Mouse (Mus musculus): ENCODE data around the gene Fam160a2. TPM values are rescaled to one million over a fixed set of nuclear protein-coding genes. Genes with fewer than 3 reads are reported as not detected.

The Fam160a2 gene
- polyA plus RNA-seq (2015; fragmentation: Nextera tagmentation; extraction: Ambion mirVana) = 24.4 and 25.0 TPM in 2 replicates

GRCm38 (mm10) chr7:105399935-105400624, at the start of gene Fam160a2:
TSS of gene Fam160a2 (minus strand) at chr7:105400054.

DNA sequence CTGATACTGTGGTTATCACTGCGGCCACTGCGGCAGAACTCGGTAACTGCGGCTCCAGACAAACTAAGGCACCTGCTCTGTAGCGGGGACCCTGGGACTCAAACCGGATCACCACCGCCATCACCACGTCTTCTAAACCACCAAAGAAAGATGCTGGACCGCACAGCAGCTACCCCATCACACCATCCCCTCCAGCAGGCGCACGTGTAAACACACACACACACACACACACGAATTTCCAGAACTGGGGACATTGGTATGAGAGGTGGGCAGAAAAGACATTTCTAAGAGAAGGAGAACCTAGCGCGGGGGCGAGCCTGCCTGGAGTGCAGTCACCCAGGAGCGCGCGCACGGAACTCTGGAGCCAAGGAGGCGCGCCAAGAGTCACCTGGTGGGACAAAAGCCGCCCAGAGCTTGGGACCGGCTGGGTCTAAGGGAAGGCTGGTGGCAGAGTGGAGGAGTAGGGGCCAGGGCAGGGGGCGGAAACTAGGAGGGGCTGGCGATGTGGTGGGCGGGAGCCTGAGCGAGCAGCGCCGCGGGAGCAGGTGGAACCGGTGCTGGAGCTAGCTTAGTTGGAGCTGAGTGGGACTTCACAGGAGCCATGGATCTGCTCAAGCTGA, 25.7 kb upstream of the Fam160a2 start, which contains the start of gene Cckbr:
TSS of gene Cckbr (plus strand) at position 308 of the 620 bp plus-strand sequence.

DNA sequence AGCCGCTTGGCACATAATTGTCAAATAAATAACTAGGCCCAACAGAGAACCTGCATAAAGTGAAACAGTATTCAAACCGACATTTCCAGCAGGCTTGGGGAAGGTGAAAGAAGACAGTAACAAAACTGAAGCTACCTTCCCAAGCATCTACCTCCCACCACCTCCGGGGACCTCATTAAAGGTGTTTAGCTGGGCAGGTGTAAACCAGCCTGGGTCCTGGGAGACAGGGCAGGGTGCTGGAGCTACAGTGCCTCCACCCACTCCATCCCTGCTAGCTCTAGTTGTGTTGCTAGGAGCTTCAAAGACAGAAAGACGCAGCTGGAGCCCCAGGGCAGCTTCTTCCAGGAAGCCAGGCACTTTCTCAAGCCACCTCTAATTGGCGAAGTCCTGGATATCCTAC, 4.4 kb upstream of the Fam160a2 start, which contains the start of gene Cnga4:
TSS of gene Cnga4 (plus strand) at position 301 of the 400 bp plus-strand sequence.

DNA sequence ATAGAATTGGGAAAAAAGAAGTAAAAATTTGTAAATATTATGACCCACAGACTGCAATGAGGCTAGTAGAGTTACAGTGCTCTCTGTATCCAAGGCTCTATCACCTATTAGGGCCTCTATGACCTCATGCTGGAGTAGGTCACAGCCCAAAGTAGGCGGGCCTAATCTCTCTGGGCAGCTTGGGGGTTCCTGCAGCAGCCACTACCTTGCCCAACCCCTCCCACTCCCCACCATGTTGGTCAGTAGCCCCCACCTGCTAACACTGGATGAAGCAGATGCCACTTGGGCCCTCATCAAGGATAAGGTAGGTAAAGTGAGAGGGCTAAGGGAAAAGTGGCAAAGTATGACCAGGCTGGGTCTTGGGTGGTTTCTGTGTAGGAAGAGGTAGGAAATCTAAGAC, 25.0 kb downstream of the Fam160a2 start, which contains the start of gene Gm5901:
TSS of gene Gm5901 (plus strand) at position 173 of the 400 bp plus-strand sequence.

GRCm38 (mm10) chr7:105367930-105368329, 31.9 kb downstream of the Fam160a2 start, which contains the start of gene Olfr692:
TSS of gene Olfr692 (plus strand) at chr7:105368230.

DNA sequence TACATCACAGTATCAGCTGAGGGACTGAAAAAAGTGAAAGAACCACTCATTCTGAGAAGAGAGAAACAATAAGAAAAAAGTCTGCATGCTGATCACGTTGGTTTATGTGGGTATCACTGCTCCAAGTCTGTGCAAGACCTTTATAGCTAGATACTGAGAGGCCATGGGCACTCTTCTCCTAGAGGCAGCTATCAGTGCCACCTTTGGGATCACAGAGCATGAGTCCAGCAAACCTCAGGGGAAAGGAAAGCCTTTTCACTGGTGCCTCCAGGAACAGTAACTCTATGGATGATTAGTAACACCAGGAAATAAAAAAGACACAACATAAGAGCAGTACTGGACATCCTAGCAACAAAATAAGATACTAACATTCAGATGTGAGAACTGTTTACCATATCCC, 57.7 kb downstream of the Fam160a2 start, which contains the start of gene Olfr691:
TSS of gene Olfr691 (minus strand) at position 101 of the 400 bp plus-strand sequence.

GRCm38 (mm10) chr7:105334004-105334403, 65.8 kb downstream of the Fam160a2 start, which contains the start of gene Olfr690:
TSS of gene Olfr690 (minus strand) at chr7:105334104.

Other genes with a start within 250 kb of the Fam160a2 start
- gene Olfr684, start 236.4 kb downstream of the Fam160a2 start, polyA plus RNA-seq (2015; fragmentation: Nextera tagmentation; extraction: Ambion mirVana) = not detected in 2 replicates
- gene Olfr685, start 214.0 kb downstream of the Fam160a2 start, polyA plus RNA-seq (2015; fragmentation: Nextera tagmentation; extraction: Ambion mirVana) = not detected in 2 replicates
- not detected in 2 replicates for gene Olfr686, start 192.6 kb downstream of the Fam160a2 start, polyA plus RNA-seq (2015; fragmentation: Nextera tagmentation; extraction: Ambion mirVana)
- not detected in 2 replicates for gene Olfr688, start 112.0 kb downstream of the Fam160a2 start, polyA plus RNA-seq (2015; fragmentation: Nextera tagmentation; extraction: Ambion mirVana)
- not detected in 2 replicates for gene Olfr689, start 88.9 kb downstream of the Fam160a2 start, polyA plus RNA-seq (2015; fragmentation: Nextera tagmentation; extraction: Ambion mirVana)
- gene Olfr690, start 66.0 kb downstream of the Fam160a2 start, polyA plus RNA-seq (2015; fragmentation: Nextera tagmentation; extraction: Ambion mirVana) = not detected in 2 replicates
- not detected in 2 replicates for gene Olfr691, start 57.8 kb downstream of the Fam160a2 start, polyA plus RNA-seq (2015; fragmentation: Nextera tagmentation; extraction: Ambion mirVana)
- not detected in 2 replicates for gene Olfr692, start 31.8 kb downstream of the Fam160a2 start, polyA plus RNA-seq (2015; fragmentation: Nextera tagmentation; extraction: Ambion mirVana)
- gene Gm5901, start 25.0 kb downstream of the Fam160a2 start, polyA plus RNA-seq (2015; fragmentation: Nextera tagmentation; extraction: Ambion mirVana) = not detected in 2 replicates
- 0.07 TPM in 1 of 2 replicates, not detected in the other for gene Cnga4, start 4.5 kb upstream of the Fam160a2 start, polyA plus RNA-seq (2015; fragmentation: Nextera tagmentation; extraction: Ambion mirVana)
- gene Cckbr, start 25.7 kb upstream of the Fam160a2 start, polyA plus RNA-seq (2015; fragmentation: Nextera tagmentation; extraction: Ambion mirVana) = not detected in 2 replicates
- gene Cavin3, start 82.2 kb upstream of the Fam160a2 start, polyA plus RNA-seq (2015; fragmentation: Nextera tagmentation; extraction: Ambion mirVana) = 609 and 647 TPM in 2 replicates
- gene Smpd1, start 154.3 kb upstream of the Fam160a2 start, polyA plus RNA-seq (2015; fragmentation: Nextera tagmentation; extraction: Ambion mirVana) = 28.9 and 31.0 TPM in 2 replicates
- 20.1 and 20.4 TPM in 2 replicates for gene Apbb1, start 181.6 kb upstream of the Fam160a2 start, polyA plus RNA-seq (2015; fragmentation: Nextera tagmentation; extraction: Ambion mirVana)
- 0.79 and 2.3 TPM in 2 replicates for gene Hpx, start 200.1 kb upstream of the Fam160a2 start, polyA plus RNA-seq (2015; fragmentation: Nextera tagmentation; extraction: Ambion mirVana)
- gene Trim3, start 233.5 kb upstream of the Fam160a2 start, polyA plus RNA-seq (2015; fragmentation: Nextera tagmentation; extraction: Ambion mirVana) = 36.2 and 40.7 TPM in 2 replicates
- gene Timm10b, start 240.0 kb upstream of the Fam160a2 start, polyA plus RNA-seq (2015; fragmentation: Nextera tagmentation; extraction: Ambion mirVana) = 202 and 204 TPM in 2 replicates
- 50.8 and 51.2 TPM in 2 replicates for gene Arfip2, start 240.4 kb upstream of the Fam160a2 start, polyA plus RNA-seq (2015; fragmentation: Nextera tagmentation; extraction: Ambion mirVana)
- 27.3 and 48.5 TPM in 2 replicates for gene Gm45799, start 240.5 kb upstream of the Fam160a2 start, polyA plus RNA-seq (2015; fragmentation: Nextera tagmentation; extraction: Ambion mirVana)